Mouse (Mus musculus): Measurements from ENCODE around the gene Kif26b. TPM values are rescaled to one million over a fixed set of nuclear protein-coding genes. Genes with fewer than 3 reads are reported as not detected.
A peak's percentile ranks its signal among the peaks of the same experiment; 100 is the strongest.

Gene Kif26b
- total and polyA plus RNA-seq, 3 experiments = 0.04 to 0.16 TPM; not detected in 1

- ATAC-seq (ENCODE audit: extremely low read depth, insufficient number of reproducible peaks, low FRiP score, poor library complexity, severe bottlenecking) (no peak), DNase-seq (ENCODE audit: low spot score) (no peak)
- TF ChIP-seq POLR2AphosphoS5 (IDR thresholded peaks at IDR 0.05; ENCODE audit: insufficient replicate concordance, low read depth, low read length) (no peak), TAL1 (conservative IDR thresholded peaks at IDR 0.05; ENCODE audit: low read depth, low read length) (no peak), GATA1 (IDR thresholded peaks at IDR 0.05; ENCODE audit: borderline replicate concordance, low read length) (no peak), CTCF (IDR thresholded peaks at IDR 0.05; ENCODE audit: low read depth, low read length) (no peak), GATA2 (IDR thresholded peaks at IDR 0.05; ENCODE audit: borderline replicate concordance, low read depth, low read length) (no peak)
- Histone ChIP-seq H3K27me3 (ENCODE audit: insufficient read depth, low read length) (peaks cover 4% of the 10 kb centered on the region; the same call in 1 of the 2 replicates), H3K9me3 (replicated peaks) (no peaks in the 10 kb centered on the region), H3K36me3 (replicated peaks) (no peaks in the 10 kb centered on the region), H3K4me3 (ENCODE audit: low read depth, low read length) (no peak overlapping the region), H3K4me1 (ENCODE audit: insufficient read depth, low read depth, low read length) (no peaks in the 10 kb centered on the region)
Measured at GRCm38 (mm10) chr1:178513954-178514353, 15.0 kb upstream of the Kif26b start.

- H3K4me1 ChIP-seq (ENCODE audit: insufficient read depth, low read depth, low read length) = no peaks in the 10 kb centered on the region
- H3K9me3 ChIP-seq (replicated peaks) = no peaks in the 10 kb centered on the region
- H3K27me3 ChIP-seq (ENCODE audit: insufficient read depth, low read length) = peaks cover 4% of the 10 kb centered on the region; the same call in 1 of the 2 replicates
- H3K36me3 ChIP-seq (replicated peaks) = no peaks in the 10 kb centered on the region
- H3K4me3 ChIP-seq (ENCODE audit: low read depth, low read length) = no peak overlapping the region
- DNase-seq (ENCODE audit: low spot score) (no peak), ATAC-seq (ENCODE audit: extremely low read depth, insufficient number of reproducible peaks, low FRiP score, poor library complexity, severe bottlenecking) (no peak)
- TF ChIP-seq TAL1 (conservative IDR thresholded peaks at IDR 0.05; ENCODE audit: low read depth, low read length) (no peak), POLR2AphosphoS5 (IDR thresholded peaks at IDR 0.05; ENCODE audit: insufficient replicate concordance, low read depth, low read length) (no peak), GATA1 (IDR thresholded peaks at IDR 0.05; ENCODE audit: borderline replicate concordance, low read length) (no peak), GATA2 (IDR thresholded peaks at IDR 0.05; ENCODE audit: borderline replicate concordance, low read depth, low read length) (no peak), CTCF (IDR thresholded peaks at IDR 0.05; ENCODE audit: low read depth, low read length) (no peak)
Measured at GRCm38 (mm10) chr1:178515839-178516238, 13.1 kb upstream of the Kif26b start.

GRCm38 (mm10) chr1:178522389-178522788 lies 6.5 kb upstream of the Kif26b start:
- TF ChIP-seq TAL1 (conservative IDR thresholded peaks at IDR 0.05; ENCODE audit: low read depth, low read length) (no peak), GATA2 (IDR thresholded peaks at IDR 0.05; ENCODE audit: borderline replicate concordance, low read depth, low read length) (no peak), CTCF (IDR thresholded peaks at IDR 0.05; ENCODE audit: low read depth, low read length) (no peak), GATA1 (IDR thresholded peaks at IDR 0.05; ENCODE audit: borderline replicate concordance, low read length) (no peak), POLR2AphosphoS5 (IDR thresholded peaks at IDR 0.05; ENCODE audit: insufficient replicate concordance, low read depth, low read length) (no peak)
- DNase-seq (ENCODE audit: low spot score) (no peak), ATAC-seq (ENCODE audit: extremely low read depth, insufficient number of reproducible peaks, low FRiP score, poor library complexity, severe bottlenecking) (no peak)
- peaks cover 2% of the 10 kb centered on the region for H3K9me3 ChIP-seq (replicated peaks)
- 0 out of 2 replicates have a peak, but pooled peaks cover 3% of the 10 kb centered on the region for H3K4me1 ChIP-seq (ENCODE audit: insufficient read depth, low read depth, low read length)
- H3K36me3 ChIP-seq (replicated peaks) = no peaks in the 10 kb centered on the region
- H3K27me3 ChIP-seq (ENCODE audit: insufficient read depth, low read length) = 0 out of 2 replicates have a peak, but pooled peaks cover 2% of the 10 kb centered on the region
- no peak overlapping the region for H3K4me3 ChIP-seq (ENCODE audit: low read depth, low read length)

DNA sequence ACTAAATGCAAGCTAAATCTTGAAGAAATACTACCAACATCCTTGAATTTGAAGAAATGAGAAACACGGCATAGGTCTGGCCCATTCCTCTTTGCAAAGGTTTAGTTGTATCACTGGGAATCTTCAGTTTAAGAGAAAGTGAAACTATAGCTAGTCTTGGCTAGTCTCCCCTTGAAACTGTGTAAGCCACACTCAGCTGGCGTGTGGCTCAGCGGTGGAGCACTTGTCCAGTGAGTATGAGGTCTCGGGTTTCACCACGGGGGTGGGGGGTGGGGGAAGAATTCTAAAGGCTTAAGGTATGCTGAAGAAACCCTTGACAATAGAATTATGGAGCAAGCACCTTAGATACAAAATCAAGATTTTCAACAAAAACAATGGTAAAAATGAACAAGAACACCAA lies 5.8 kb upstream of the Kif26b start:
- no peak for ATAC-seq (ENCODE audit: extremely low read depth, insufficient number of reproducible peaks, low FRiP score, poor library complexity, severe bottlenecking)

DNA sequence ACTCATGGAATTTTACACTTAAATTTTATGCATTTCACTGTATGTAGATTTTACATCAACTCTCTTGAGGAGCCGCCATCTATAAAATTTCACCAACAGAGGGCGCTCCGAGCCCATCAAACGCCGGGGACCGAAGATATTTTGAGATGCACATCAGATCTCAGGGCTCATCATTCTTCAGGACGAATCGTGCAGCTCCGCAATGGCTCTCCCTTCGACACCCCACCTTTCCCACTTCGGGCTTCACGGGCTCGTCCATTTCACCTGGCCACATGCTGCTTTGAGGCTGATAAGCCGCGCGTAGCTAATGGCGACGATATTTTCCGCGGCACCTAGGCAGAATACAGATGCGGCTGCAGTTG lies 1.8 kb upstream of the Kif26b start:
- peaks cover 13% of the 10 kb centered on the region; the same call in 1 of the 2 replicates for H3K27me3 ChIP-seq (ENCODE audit: insufficient read depth, low read length)
- H3K4me3 ChIP-seq (ENCODE audit: low read depth, low read length) = no peak overlapping the region
- DNase-seq (ENCODE audit: low spot score) (peak; percentile 54), ATAC-seq (ENCODE audit: extremely low read depth, insufficient number of reproducible peaks, low FRiP score, poor library complexity, severe bottlenecking) (no peak)
- H3K9me3 ChIP-seq (replicated peaks) = peaks cover 38% of the 10 kb centered on the region
- TF ChIP-seq POLR2AphosphoS5 (IDR thresholded peaks at IDR 0.05; ENCODE audit: insufficient replicate concordance, low read depth, low read length) = no peak
- no peak for TF ChIP-seq TAL1 (conservative IDR thresholded peaks at IDR 0.05; ENCODE audit: low read depth, low read length)
- no peak for TF ChIP-seq GATA1 (IDR thresholded peaks at IDR 0.05; ENCODE audit: borderline replicate concordance, low read length)
- TF ChIP-seq CTCF (IDR thresholded peaks at IDR 0.05; ENCODE audit: low read depth, low read length) = 0 out of 2 replicates have a peak, but pooled peaks have one; percentile 7
- TF ChIP-seq GATA2 (IDR thresholded peaks at IDR 0.05; ENCODE audit: borderline replicate concordance, low read depth, low read length) = no peak
- 0 out of 2 replicates have a peak, but pooled peaks cover 4% of the 10 kb centered on the region for H3K4me1 ChIP-seq (ENCODE audit: insufficient read depth, low read depth, low read length)
- H3K36me3 ChIP-seq (replicated peaks) = no peaks in the 10 kb centered on the region

More for the DNA sequence above, 5.8 kb upstream of the Kif26b start:
- H3K9me3 ChIP-seq (replicated peaks) = peaks cover 9% of the 10 kb centered on the region
- H3K27me3 ChIP-seq (ENCODE audit: insufficient read depth, low read length) = peaks cover 7% of the 10 kb centered on the region; the same call in 1 of the 2 replicates
- no peak for TF ChIP-seq GATA2 (IDR thresholded peaks at IDR 0.05; ENCODE audit: borderline replicate concordance, low read depth, low read length)
- no peak for TF ChIP-seq POLR2AphosphoS5 (IDR thresholded peaks at IDR 0.05; ENCODE audit: insufficient replicate concordance, low read depth, low read length)
- no peak for TF ChIP-seq GATA1 (IDR thresholded peaks at IDR 0.05; ENCODE audit: borderline replicate concordance, low read length)
- TF ChIP-seq CTCF (IDR thresholded peaks at IDR 0.05; ENCODE audit: low read depth, low read length) = no peak
- no peak for TF ChIP-seq TAL1 (conservative IDR thresholded peaks at IDR 0.05; ENCODE audit: low read depth, low read length)
- no peak for DNase-seq (ENCODE audit: low spot score)
- no peaks in the 10 kb centered on the region for H3K36me3 ChIP-seq (replicated peaks)
- H3K4me3 ChIP-seq (ENCODE audit: low read depth, low read length) = no peak overlapping the region
- 0 out of 2 replicates have a peak, but pooled peaks cover 4% of the 10 kb centered on the region for H3K4me1 ChIP-seq (ENCODE audit: insufficient read depth, low read depth, low read length)

DNA sequence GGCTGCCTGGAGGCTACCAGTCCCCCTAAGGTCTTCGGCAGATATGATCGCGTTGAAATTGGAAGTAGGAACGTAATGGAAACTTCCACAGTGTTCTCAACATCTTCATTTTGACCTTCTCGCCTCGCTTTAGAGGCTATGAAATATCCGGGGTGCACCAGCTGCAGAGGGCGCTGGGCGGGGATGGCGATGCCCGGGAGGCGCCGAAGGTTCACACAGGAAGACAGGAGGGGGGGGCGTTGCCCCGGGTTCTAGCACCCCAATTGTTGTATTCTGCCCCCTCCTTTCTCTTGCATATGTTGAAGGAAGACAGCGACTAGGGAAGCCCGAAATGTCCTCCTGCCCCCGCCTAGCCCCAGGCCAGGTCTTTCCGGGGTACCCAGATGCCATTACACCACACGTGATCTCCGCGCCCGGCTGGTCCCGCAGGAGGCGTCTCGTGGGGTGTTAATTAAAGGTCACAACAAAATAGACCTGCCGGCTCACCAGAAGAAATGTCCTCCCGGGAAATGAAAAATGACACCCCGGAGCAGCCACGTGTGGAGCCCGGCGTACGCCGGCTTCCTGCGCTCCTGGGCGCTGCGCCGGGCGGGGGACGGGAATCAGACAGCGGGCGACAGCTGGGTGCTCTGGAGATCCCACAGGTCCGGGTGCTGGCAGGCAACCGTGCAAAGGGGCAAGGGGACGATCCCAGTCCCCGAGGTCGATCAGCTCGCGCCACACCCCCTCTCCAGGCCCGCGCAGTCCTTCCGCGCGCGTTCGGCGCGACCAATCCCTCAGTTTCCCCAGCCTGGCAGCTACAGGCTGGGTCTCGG lies 1.2 kb upstream of the Kif26b start:
- ATAC-seq (ENCODE audit: extremely low read depth, insufficient number of reproducible peaks, low FRiP score, poor library complexity, severe bottlenecking) (no peak), DNase-seq (ENCODE audit: low spot score) (no peak)
- Histone ChIP-seq H3K36me3 (replicated peaks) (no peaks in the 10 kb centered on the region), H3K4me3 (ENCODE audit: low read depth, low read length) (no peak overlapping the region), H3K4me1 (ENCODE audit: insufficient read depth, low read depth, low read length) (0 out of 2 replicates have a peak, but pooled peaks cover 4% of the 10 kb centered on the region), H3K27me3 (ENCODE audit: insufficient read depth, low read length) (peaks cover 13% of the 10 kb centered on the region; the same call in 1 of the 2 replicates), H3K9me3 (replicated peaks) (peaks cover 38% of the 10 kb centered on the region)
- TF ChIP-seq GATA2 (IDR thresholded peaks at IDR 0.05; ENCODE audit: borderline replicate concordance, low read depth, low read length) (no peak), CTCF (IDR thresholded peaks at IDR 0.05; ENCODE audit: low read depth, low read length) (no peak), GATA1 (IDR thresholded peaks at IDR 0.05; ENCODE audit: borderline replicate concordance, low read length) (no peak), TAL1 (conservative IDR thresholded peaks at IDR 0.05; ENCODE audit: low read depth, low read length) (no peak), POLR2AphosphoS5 (IDR thresholded peaks at IDR 0.05; ENCODE audit: insufficient replicate concordance, low read depth, low read length) (no peak)

All from G1E (cell line).